Mouse (Mus musculus): ENCODE measurements around the gene Tmigd3. TPM values are rescaled to one million over a fixed set of nuclear protein-coding genes. Genes with fewer than 3 reads are reported as not detected.
A peak's percentile ranks its signal among the peaks of the same experiment; 100 is the strongest.

Tmigd3 gene
- polyA plus RNA-seq, 2 experiments, result 0.09 to 0.11 TPM

GRCm38 (mm10) chr3:105861747-105862366 lies 8.8 kb upstream of the Tmigd3 start:
- Histone ChIP-seq H3K9me3 (ENCODE audit: control insufficient read depth, low read length) (no peaks in the 10 kb centered on the region), H3K9ac (replicated peaks) (no peak overlapping the region), H3K4me2 (ENCODE audit: low read depth) (no peak overlapping the region), H3K4me1 (replicated peaks; ENCODE audit: control insufficient read depth in 2 of 2, insufficient read depth in 2 of 2, low read length in 1 of 2) (no peaks in the 10 kb centered on the region; a peak in 1 of 4 replicates), H3K27me3 (ENCODE audit: control insufficient read depth, insufficient read depth, low read length) (no peaks in the 10 kb centered on the region), H3K27ac (no peak overlapping the region), H3K36me3 (replicated peaks; ENCODE audit: control insufficient read depth, insufficient read depth, low read depth) (no peaks in the 10 kb centered on the region), H3K4me3 (ENCODE audit: insufficient read depth in 1 of 2, low read depth in 2 of 2, low read length in 2 of 2) (no peak overlapping the region)
- TF ChIP-seq CTCF (IDR thresholded peaks at IDR 0.05; ENCODE audit: low read depth) (no peak), EP300 (IDR thresholded peaks at IDR 0.05; ENCODE audit: low read depth) (no peak)
- WGBS (ENCODE audit: insufficient replicate concordance), result 43% methylated on average over 7 of the region's 7 CpGs
- DNase-seq (ENCODE audit: low read depth in 3 of 3, low spot score in 3 of 3), result no peak
- no peak for ATAC-seq (ENCODE audit: insufficient read depth)

- no peak for ATAC-seq (ENCODE audit: insufficient read depth)
- peaks cover 0 to 6% of the 10 kb centered on the region in 2 experiments; a peak in 3 of 4 replicates for H3K4me1 ChIP-seq (replicated peaks; ENCODE audit: control insufficient read depth in 2 of 2, insufficient read depth in 2 of 2, low read length in 1 of 2)
- no peak overlapping the region for H3K9ac ChIP-seq (replicated peaks)
- H3K9me3 ChIP-seq (ENCODE audit: control insufficient read depth, low read length), result no peaks in the 10 kb centered on the region
- H3K27me3 ChIP-seq (ENCODE audit: control insufficient read depth, insufficient read depth, low read length), result no peaks in the 10 kb centered on the region
- no peak overlapping the region for H3K4me2 ChIP-seq (ENCODE audit: low read depth)
- TF ChIP-seq EP300 (IDR thresholded peaks at IDR 0.05; ENCODE audit: low read depth) (no peak), CTCF (IDR thresholded peaks at IDR 0.05; ENCODE audit: low read depth) (no peak)
- WGBS (ENCODE audit: insufficient replicate concordance), result 61% methylated on average over 1 of the region's 1 CpGs
- H3K27ac ChIP-seq, result no peak overlapping the region
- H3K36me3 ChIP-seq (replicated peaks; ENCODE audit: control insufficient read depth, insufficient read depth, low read depth), result no peaks in the 10 kb centered on the region
- DNase-seq (ENCODE audit: low read depth in 3 of 3, low spot score in 3 of 3), result no peak
- H3K4me3 ChIP-seq (ENCODE audit: insufficient read depth in 1 of 2, low read depth in 2 of 2, low read length in 2 of 2), result no peak overlapping the region
Observed at GRCm38 (mm10) chr3:105864123-105864522, 6.6 kb upstream of the Tmigd3 start.

- no peak for ATAC-seq (ENCODE audit: insufficient read depth)
- no peak overlapping the region for H3K27ac ChIP-seq
- no peak overlapping the region for H3K4me3 ChIP-seq (ENCODE audit: insufficient read depth in 1 of 2, low read depth in 2 of 2, low read length in 2 of 2)
- peaks cover 0 to 6% of the 10 kb centered on the region in 2 experiments; a peak in 3 of 4 replicates for H3K4me1 ChIP-seq (replicated peaks; ENCODE audit: control insufficient read depth in 2 of 2, insufficient read depth in 2 of 2, low read length in 1 of 2)
- H3K36me3 ChIP-seq (replicated peaks; ENCODE audit: control insufficient read depth, insufficient read depth, low read depth), result no peaks in the 10 kb centered on the region
- 61% methylated on average over 9 of the region's 9 CpGs for WGBS (ENCODE audit: insufficient replicate concordance)
- no peak overlapping the region for H3K4me2 ChIP-seq (ENCODE audit: low read depth)
- no peaks in the 10 kb centered on the region for H3K27me3 ChIP-seq (ENCODE audit: control insufficient read depth, insufficient read depth, low read length)
- TF ChIP-seq CTCF (IDR thresholded peaks at IDR 0.05; ENCODE audit: low read depth) (no peak), EP300 (IDR thresholded peaks at IDR 0.05; ENCODE audit: low read depth) (no peak)
- no peak for DNase-seq (ENCODE audit: low read depth in 3 of 3, low spot score in 3 of 3)
- no peaks in the 10 kb centered on the region for H3K9me3 ChIP-seq (ENCODE audit: control insufficient read depth, low read length)
- no peak overlapping the region for H3K9ac ChIP-seq (replicated peaks)
Observed at GRCm38 (mm10) chr3:105865122-105865521, 5.6 kb upstream of the Tmigd3 start.

GRCm38 (mm10) chr3:105868135-105868534 lies 2.6 kb upstream of the Tmigd3 start:
- TF ChIP-seq CTCF (IDR thresholded peaks at IDR 0.05; ENCODE audit: low read depth) (no peak), EP300 (IDR thresholded peaks at IDR 0.05; ENCODE audit: low read depth) (no peak)
- 48% methylated on average over 2 of the region's 2 CpGs for WGBS (ENCODE audit: insufficient replicate concordance)

GRCm38 (mm10) chr3:105872034-105872433 lies 1.3 kb downstream of the Tmigd3 start:
- Histone ChIP-seq H3K4me1 (replicated peaks; ENCODE audit: control insufficient read depth in 2 of 2, insufficient read depth in 2 of 2, low read length in 1 of 2) (peaks cover 0 to 10% of the 10 kb centered on the region in 2 experiments; a peak in 3 of 4 replicates), H3K27me3 (ENCODE audit: control insufficient read depth, insufficient read depth, low read length) (no peaks in the 10 kb centered on the region), H3K36me3 (replicated peaks; ENCODE audit: control insufficient read depth, insufficient read depth, low read depth) (no peaks in the 10 kb centered on the region), H3K27ac (no peak overlapping the region), H3K4me2 (ENCODE audit: low read depth) (no peak overlapping the region), H3K9ac (replicated peaks) (no peak overlapping the region), H3K4me3 (ENCODE audit: insufficient read depth in 1 of 2, low read depth in 2 of 2, low read length in 2 of 2) (no peak overlapping the region), H3K9me3 (ENCODE audit: control insufficient read depth, low read length) (no peaks in the 10 kb centered on the region)
- 48% methylated on average over 6 of the region's 6 CpGs for WGBS (ENCODE audit: insufficient replicate concordance)
- TF ChIP-seq EP300 (IDR thresholded peaks at IDR 0.05; ENCODE audit: low read depth) (no peak), CTCF (IDR thresholded peaks at IDR 0.05; ENCODE audit: low read depth) (no peak)
- ATAC-seq (ENCODE audit: insufficient read depth) (no peak), DNase-seq (ENCODE audit: low read depth in 3 of 3, low spot score in 3 of 3) (no peak)

More at GRCm38 (mm10) chr3:105868135-105868534, 2.6 kb upstream of the Tmigd3 start:
- DNase-seq (ENCODE audit: low read depth in 3 of 3, low spot score in 3 of 3) (peak in 1 of 3 experiments; percentile 11), ATAC-seq (ENCODE audit: insufficient read depth) (no peak)
- Histone ChIP-seq H3K27ac (no peak overlapping the region), H3K4me1 (replicated peaks; ENCODE audit: control insufficient read depth in 2 of 2, insufficient read depth in 2 of 2, low read length in 1 of 2) (peaks cover 0 to 10% of the 10 kb centered on the region in 2 experiments; a peak in 3 of 4 replicates), H3K36me3 (replicated peaks; ENCODE audit: control insufficient read depth, insufficient read depth, low read depth) (no peaks in the 10 kb centered on the region), H3K4me3 (ENCODE audit: insufficient read depth in 1 of 2, low read depth in 2 of 2, low read length in 2 of 2) (no peak overlapping the region), H3K9me3 (ENCODE audit: control insufficient read depth, low read length) (no peaks in the 10 kb centered on the region), H3K27me3 (ENCODE audit: control insufficient read depth, insufficient read depth, low read length) (no peaks in the 10 kb centered on the region), H3K4me2 (ENCODE audit: low read depth) (no peak overlapping the region), H3K9ac (replicated peaks) (no peak overlapping the region)

Data from liver, embryonic 14.5 days (tissue).